In the genomic region with DNA sequence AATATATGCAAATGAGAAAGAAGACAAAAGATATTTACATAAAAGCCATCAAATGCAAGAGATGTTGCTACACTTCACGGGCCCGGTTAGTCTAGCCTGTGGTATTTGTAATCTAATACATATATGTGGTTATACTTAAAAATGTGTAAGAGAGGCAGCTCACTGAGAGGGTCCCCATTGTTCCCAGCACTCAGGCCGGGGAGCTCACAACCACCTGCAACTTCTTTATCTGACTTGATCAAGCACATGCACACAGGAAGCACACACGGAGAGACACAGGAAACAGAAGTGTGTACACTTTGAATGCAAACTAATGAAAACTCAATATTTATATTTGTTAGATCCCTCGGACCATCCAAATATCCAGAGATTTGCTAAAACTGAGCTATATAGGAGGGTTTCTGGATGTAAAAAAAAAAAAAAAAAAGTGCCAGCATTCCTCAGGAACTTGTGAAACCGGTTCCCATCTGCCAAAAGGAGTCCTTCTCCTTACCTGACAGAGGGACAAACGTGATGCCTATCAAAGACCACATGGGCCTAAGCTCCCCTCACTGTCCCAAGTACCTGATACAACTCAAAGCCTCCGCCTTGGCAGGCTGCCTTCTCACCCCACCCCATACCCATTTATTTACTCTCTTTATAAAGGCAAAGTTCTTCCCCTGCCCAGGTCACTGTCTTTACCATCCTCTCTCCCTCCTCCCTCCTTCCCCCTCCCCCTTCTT, we compare ENCODE assay signal across 33 mouse cellular contexts. TPM values are rescaled to one million over a fixed set of nuclear protein-coding genes. Genes with fewer than 3 reads are reported as not detected.
DNase-seq lines count a peak whose midpoint lies in the region; ATAC-seq and TF ChIP-seq lines count a peak whose summit lies in the region.
"Had no signal": no experiment of that assay in that cellular context is flagged by ENCODE, and none has a peak within 500 bp of the region (broad histone marks: within the 10 kb centered on the region; RNA-seq: fewer than 3 reads in every experiment).

No protein-coding gene starts in this region.

- H3K27me3 ChIP-seq in intestine, embryonic 15.5 days (replicated peaks), result no peaks in the 10 kb centered on the region
- H3K27me3 ChIP-seq in intestine, postnatal 0 days (replicated peaks; ENCODE audit: control insufficient read depth, insufficient read depth, low read length), result no peaks in the 10 kb centered on the region
- no peaks in the 10 kb centered on the region for H3K27me3 ChIP-seq in lung, postnatal 0 days (replicated peaks; ENCODE audit: insufficient read depth, low read length)
- no peaks in the 10 kb centered on the region for H3K27me3 ChIP-seq in heart, embryonic 11.5 days (ENCODE audit: control insufficient read depth, insufficient read depth, low read length)
- H3K27me3 ChIP-seq: embryonic facial prominence, embryonic 15.5 days; forebrain, embryonic 12.5 days; limb, embryonic 12.5 days; liver, embryonic 15.5 days; midbrain, embryonic 12.5 days; neural tube, embryonic 12.5 days had no signal

- H3K9ac ChIP-seq in intestine, embryonic 15.5 days, result no peak overlapping the region
- no peak overlapping the region for H3K9ac ChIP-seq in intestine, postnatal 0 days (ENCODE audit: low read depth, low read length)
- H3K9ac ChIP-seq in lung, postnatal 0 days (replicated peaks; ENCODE audit: low read depth), result no peak overlapping the region
- H3K9ac ChIP-seq in heart, embryonic 11.5 days (ENCODE audit: low read depth, low read length), result no peak overlapping the region
- H3K9ac ChIP-seq: embryonic facial prominence, embryonic 15.5 days; forebrain, embryonic 12.5 days; forebrain, postnatal 0 days; hindbrain, embryonic 14.5 days; limb, embryonic 12.5 days; liver, embryonic 15.5 days; midbrain, embryonic 12.5 days; neural tube, embryonic 12.5 days had no signal

- no peak overlapping the region for H3K27ac ChIP-seq in intestine, embryonic 15.5 days
- H3K27ac ChIP-seq in intestine, postnatal 0 days (ENCODE audit: low read depth, low read length), result no peak overlapping the region
- H3K27ac ChIP-seq in lung, postnatal 0 days (ENCODE audit: low read length), result no peak overlapping the region
- H3K27ac ChIP-seq in heart, embryonic 11.5 days (ENCODE audit: low read depth, low read length), result no peak overlapping the region
- H3K27ac ChIP-seq: embryonic facial prominence, embryonic 15.5 days; forebrain, embryonic 12.5 days; hindbrain, embryonic 14.5 days; layer of hippocampus, adult 2 months; left cerebral cortex, adult 2 months; liver, embryonic 15.5 days; midbrain, embryonic 12.5 days; neural tube, embryonic 12.5 days had no signal

- no peaks in the 10 kb centered on the region for H3K36me3 ChIP-seq in intestine, embryonic 15.5 days
- H3K36me3 ChIP-seq in intestine, postnatal 0 days (ENCODE audit: control insufficient read depth, insufficient read depth), result no peaks in the 10 kb centered on the region
- H3K36me3 ChIP-seq in lung, postnatal 0 days (ENCODE audit: insufficient read depth, low read length), result no peaks in the 10 kb centered on the region
- H3K36me3 ChIP-seq in heart, embryonic 11.5 days (ENCODE audit: control insufficient read depth, insufficient read depth, low read length), result no peaks in the 10 kb centered on the region
- H3K36me3 ChIP-seq: embryonic facial prominence, embryonic 15.5 days; forebrain, embryonic 12.5 days; limb, embryonic 12.5 days; liver, embryonic 15.5 days; midbrain, embryonic 12.5 days; neural tube, embryonic 12.5 days had no signal

- no peak for TF ChIP-seq CTCF in intestine, postnatal 0 days (IDR thresholded peaks at IDR 0.05; ENCODE audit: low read depth)
- no peak for TF ChIP-seq CTCF in lung, postnatal 0 days (IDR thresholded peaks at IDR 0.05)

- no peak overlapping the region for H3K4me2 ChIP-seq in intestine, embryonic 15.5 days (replicated peaks)
- no peak overlapping the region for H3K4me2 ChIP-seq in intestine, postnatal 0 days (replicated peaks; ENCODE audit: low read depth)
- no peak overlapping the region for H3K4me2 ChIP-seq in lung, postnatal 0 days (replicated peaks; ENCODE audit: low read depth, low read length)
- H3K4me2 ChIP-seq in heart, embryonic 11.5 days, result no peak overlapping the region
- H3K4me2 ChIP-seq: embryonic facial prominence, embryonic 15.5 days; forebrain, embryonic 12.5 days; hindbrain, embryonic 14.5 days; limb, embryonic 12.5 days; liver, embryonic 15.5 days; midbrain, embryonic 12.5 days; neural tube, embryonic 12.5 days had no signal

- H3K4me1 ChIP-seq in intestine, embryonic 15.5 days (replicated peaks), result peaks cover 6% of the 10 kb centered on the region
- H3K4me1 ChIP-seq in intestine, postnatal 0 days (replicated peaks; ENCODE audit: control insufficient read depth, insufficient read depth, low read length), result no peaks in the 10 kb centered on the region; the same call in 1 of the 2 replicates
- H3K4me1 ChIP-seq in lung, postnatal 0 days (ENCODE audit: insufficient read depth, low read depth, low read length), result 0 out of 2 replicates have a peak, but pooled peaks cover 3% of the 10 kb centered on the region
- H3K4me1 ChIP-seq in heart, embryonic 11.5 days (ENCODE audit: control insufficient read depth, insufficient read depth, low read length), result no peaks in the 10 kb centered on the region
- H3K4me1 ChIP-seq: embryonic facial prominence, embryonic 15.5 days; forebrain, embryonic 12.5 days; liver, embryonic 15.5 days had no signal

- H3K4me3 ChIP-seq in intestine, embryonic 15.5 days (replicated peaks), result no peak overlapping the region
- no peak overlapping the region for H3K4me3 ChIP-seq in intestine, postnatal 0 days (ENCODE audit: low read depth, low read length)
- no peak overlapping the region for H3K4me3 ChIP-seq in lung, postnatal 0 days (ENCODE audit: low read depth, low read length)
- H3K4me3 ChIP-seq in heart, embryonic 11.5 days (ENCODE audit: low read depth, low read length), result no peak overlapping the region
- H3K4me3 ChIP-seq: embryonic facial prominence, embryonic 15.5 days; forebrain, embryonic 12.5 days; layer of hippocampus, adult 2 months; left cerebral cortex, adult 2 months; limb, embryonic 12.5 days; liver, embryonic 15.5 days; megakaryocyte, embryonic 14.5 days; midbrain, embryonic 12.5 days; myocyte; neural tube, embryonic 12.5 days had no signal

- peak; percentile 37 for DNase-seq in lung, postnatal 0 days (ENCODE audit: low spot score)
- no peak for DNase-seq in lung, postnatal 36 days
- DNase-seq in induced T-regulatory cell, adult 2 months (ENCODE audit: low read depth), result peak; percentile 14
- DNase-seq in thymus, postnatal 14 days, result peak; percentile 53
- DNase-seq in heart, postnatal 36 days, result no peak
- DNase-seq: adrenal gland, postnatal 25 days; B cell, adult 2 months; cerebellum, adult 11-12 months; cerebellum, adult 9-11 months; embryo, embryonic 11 days; forebrain, postnatal 0 days; gastrocnemius, postnatal 10 days; heart, postnatal 4 days; kidney, adult 11 months; kidney, postnatal 25 days; lung, postnatal 4 days; right cerebral cortex, adult 18-20 months; spleen, adult 18-20 months had no signal

- no peak for TF ChIP-seq EP300 in lung, postnatal 0 days (IDR thresholded peaks at IDR 0.05)

- no peaks in the 10 kb centered on the region for H3K9me3 ChIP-seq in intestine, embryonic 15.5 days
- no peaks in the 10 kb centered on the region for H3K9me3 ChIP-seq in intestine, postnatal 0 days (ENCODE audit: control insufficient read depth)
- H3K9me3 ChIP-seq in lung, postnatal 0 days (ENCODE audit: low read length), result no peaks in the 10 kb centered on the region
- no peaks in the 10 kb centered on the region for H3K9me3 ChIP-seq in heart, embryonic 11.5 days (replicated peaks; ENCODE audit: control insufficient read depth, low read length)
- H3K9me3 ChIP-seq: embryonic facial prominence, embryonic 15.5 days; forebrain, embryonic 12.5 days; limb, embryonic 12.5 days; liver, embryonic 15.5 days; midbrain, embryonic 12.5 days; neural tube, embryonic 12.5 days had no signal

- peak; percentile 51; the same call in 1 of the 2 replicates for ATAC-seq in intestine, embryonic 15.5 days
- no peak for ATAC-seq in intestine, postnatal 0 days
- no peak for ATAC-seq in lung, postnatal 0 days
- no peak for ATAC-seq in heart, embryonic 11.5 days (replicated peaks; ENCODE audit: insufficient number of reproducible peaks, low FRiP score, low TSS enrichment)
- ATAC-seq: forebrain, postnatal 0 days; Patski had no signal

- intact Hi-C loops in heart, postnatal 36 days (cut with DNase I), result no loop called here

- WGBS in intestine, embryonic 15.5 days, result 50% methylated on average over 8 of the region's 8 CpGs
- 34% methylated on average over 8 of the region's 8 CpGs for WGBS in intestine, postnatal 0 days
- 32% methylated on average over 8 of the region's 8 CpGs for WGBS in lung, postnatal 0 days
- WGBS in heart, embryonic 11.5 days (ENCODE audit: insufficient replicate concordance), result 37% methylated on average over 8 of the region's 8 CpGs

RNA-seq across cellular contexts. Expression of gene Trub1, which starts 9.6 kb away (rescaled TPM):
- polyA plus RNA-seq in intestine, embryonic 15.5 days (2015; fragmentation: Nextera tagmentation; extraction: Ambion mirVana), result 20.6 and 24.1 TPM in 2 replicates
- 7.1 and 7.7 TPM in 2 replicates for polyA plus RNA-seq in intestine, postnatal 0 days (2015; fragmentation: Nextera tagmentation; extraction: Ambion mirVana)
- 8.5 and 9.0 TPM in 2 replicates for polyA plus RNA-seq in lung, postnatal 0 days (2015; fragmentation: Nextera tagmentation; extraction: Ambion mirVana)
- polyA plus RNA-seq in heart, embryonic 11.5 days (2014; fragmentation: Nextera tagmentation; extraction: Ambion mirVana), result 12.4 and 15.2 TPM in 2 replicates
- total RNA-seq in heart, postnatal 36 days (2021), result 1 to 10 TPM; 4.6 to 7.9 TPM

Comparison
In these comparisons a context has a peak if more than half of its experiments do, and no peak if none do; other contexts are left out.
1. DNase-seq: peak in lung, postnatal 0 days (single experiment), induced T-regulatory cell, adult 2 months (single experiment) and thymus, postnatal 14 days (single experiment); none in lung, postnatal 36 days (single experiment) and heart, postnatal 36 days (0 of 2).